Mouse (Mus musculus) bone marrow macrophage, adult 2 months (primary cell): Measurements from ENCODE around the gene Dvl1.

Experiments
- CTCF ChIP-seq: IDR thresholded peaks from 2 replicates; pipeline ENCODE4 v1.5.1; 2012; ENCODE audit warnings: low read depth, mild to moderate bottlenecking, low read length, moderate library complexity
- POLR2A ChIP-seq: IDR thresholded peaks from 2 replicates; pipeline ENCODE4 v1.6.1; 2012; ENCODE audit warnings: mild to moderate bottlenecking, low read depth, low read length, borderline replicate concordance

- TF ChIP-seq POLR2A, result no peak
- no peak for TF ChIP-seq CTCF
Measured at GRCm38 (mm10) chr4:155863001-155863400, 15.8 kb downstream of the Dvl1 start, which contains the start of gene Tas1r3.
